Mouse (Mus musculus) kidney, embryonic 16.5 days (tissue): ENCODE data around the gene Anapc15-ps. TPM values are rescaled to one million over a fixed set of nuclear protein-coding genes. Genes with fewer than 3 reads are reported as not detected.

Experiments used
- ATAC-seq: fragments of 200-750 bp; cut with Nextera tagmentation; 2 replicates; pipeline ENCODE4 v1.8.0; 2017; ENCODE audit warnings: moderate TSS enrichment; ENCODE audit not compliant: low FRiP score, low TSS enrichment
- H3K27ac ChIP-seq: fragments of 300-500 bp; sonication (generic); 2 replicates; pipeline ENCODE4 v1.5.1; 2014; ENCODE audit warnings: low read length
- H3K27me3 ChIP-seq: fragments of 300-500 bp; sonication (generic); 2 replicates; pipeline ENCODE4 v1.6.1; 2014; ENCODE audit warnings: low read length, control low read depth, mixed read lengths; ENCODE audit not compliant: insufficient read depth
- H3K36me3 ChIP-seq: fragments of 300-500 bp; sonication (generic); 2 replicates; pipeline ENCODE4 v1.6.1; 2014; ENCODE audit warnings: low read length, control low read depth, mixed read lengths; ENCODE audit not compliant: insufficient read depth
- H3K4me1 ChIP-seq: fragments of 300-500 bp; sonication (generic); 2 replicates; pipeline ENCODE4 v1.6.1; 2014; ENCODE audit warnings: low read length, control low read depth, mixed read lengths; ENCODE audit not compliant: insufficient read depth
- H3K4me2 ChIP-seq: fragments of 300-500 bp; sonication (generic); replicated peaks from 2 replicates; pipeline ENCODE4 v1.6.1; 2014; ENCODE audit warnings: low read depth, low read length
- H3K4me3 ChIP-seq: fragments of 300-500 bp; sonication (generic); 2 replicates; pipeline ENCODE4 v1.5.1; 2014; ENCODE audit warnings: mild to moderate bottlenecking, low read length
- H3K9ac ChIP-seq: fragments of 300-500 bp; sonication (generic); replicated peaks from 2 replicates; pipeline ENCODE4 v1.6.1; 2014; ENCODE audit warnings: low read length
- H3K9me3 ChIP-seq: fragments of 300-500 bp; sonication (generic); 2 replicates; pipeline ENCODE4 v1.6.1; 2016; ENCODE audit warnings: low read length, control low read depth
- WGBS: fragments of 180-500 bp; shearing (Covaris S2); extraction: QIAGEN DNeasy Blood & Tissue Kit; methylation state at CpG from one replicate; pipeline ENCODE4 v1.1.7; 2014; 5-methylcytosine and 5-hydroxymethylcytosine counted together
- polyA plus RNA-seq: library from polyadenylated mRNA; unstranded; fragments of >200 nt; fragmentation: Nextera tagmentation; extraction: Ambion mirVana; gene quantifications from 2 replicates; pipeline ENCODE4 v1.2.1, GENCODE M21; 2015

Anapc15-ps gene
- polyA plus RNA-seq, 1 experiment from 2014 or later: not detected

- no peak overlapping the region for H3K4me2 ChIP-seq
- no peak overlapping the region for H3K27ac ChIP-seq
- H3K36me3 ChIP-seq: no peaks in the 10 kb centered on the region
- H3K9ac ChIP-seq: no peak overlapping the region
- no peak overlapping the region for H3K4me3 ChIP-seq
- H3K9me3 ChIP-seq: no peaks in the 10 kb centered on the region
- 67% methylated on average over 6 of the region's 6 CpGs for WGBS
- H3K27me3 ChIP-seq: no peaks in the 10 kb centered on the region
- H3K4me1 ChIP-seq: peaks cover 8% of the 10 kb centered on the region
- no peak for ATAC-seq
Observed at GRCm38 (mm10) chr10:95627381-95627780, 45.9 kb downstream of the Anapc15-ps start.

GRCm38 (mm10) chr10:95625300-95625699, 48.0 kb downstream of the Anapc15-ps start:
- H3K36me3 ChIP-seq: no peaks in the 10 kb centered on the region
- no peak overlapping the region for H3K4me3 ChIP-seq
- ATAC-seq: no peak
- no peak overlapping the region for H3K27ac ChIP-seq
- H3K27me3 ChIP-seq: no peaks in the 10 kb centered on the region
- no peaks in the 10 kb centered on the region for H3K9me3 ChIP-seq
- H3K9ac ChIP-seq: no peak overlapping the region
- WGBS: 67% methylated on average over 6 of the region's 6 CpGs
- no peak overlapping the region for H3K4me2 ChIP-seq
- H3K4me1 ChIP-seq: peaks cover 8% of the 10 kb centered on the region

GRCm38 (mm10) chr10:95624007-95624406, 49.2 kb downstream of the Anapc15-ps start:
- no peaks in the 10 kb centered on the region for H3K36me3 ChIP-seq
- no peak overlapping the region for H3K27ac ChIP-seq
- WGBS: 55% methylated on average over 5 of the region's 5 CpGs
- peaks cover 8% of the 10 kb centered on the region for H3K4me1 ChIP-seq
- H3K4me2 ChIP-seq: no peak overlapping the region
- 0 out of 2 replicates have a peak, but pooled peaks have one; percentile 46 for ATAC-seq
- no peaks in the 10 kb centered on the region for H3K9me3 ChIP-seq
- H3K9ac ChIP-seq: no peak overlapping the region
- no peak overlapping the region for H3K4me3 ChIP-seq
- no peaks in the 10 kb centered on the region for H3K27me3 ChIP-seq

- no peak overlapping the region for H3K4me3 ChIP-seq
- H3K4me2 ChIP-seq: no peak overlapping the region
- no peaks in the 10 kb centered on the region for H3K27me3 ChIP-seq
- 0 out of 2 replicates have a peak, but pooled peaks have one; percentile 19 for ATAC-seq
- H3K4me1 ChIP-seq: peaks cover 8% of the 10 kb centered on the region
- WGBS: 64% methylated on average over 4 of the region's 4 CpGs
- H3K9ac ChIP-seq: no peak overlapping the region
- H3K36me3 ChIP-seq: no peaks in the 10 kb centered on the region
- no peaks in the 10 kb centered on the region for H3K9me3 ChIP-seq
- H3K27ac ChIP-seq: no peak overlapping the region
Observed at GRCm38 (mm10) chr10:95623518-95623905, 49.7 kb downstream of the Anapc15-ps start.

Other genes starting within 250 kb of the Anapc15-ps start
- gene Mrpl42, start 171.5 kb downstream of the Anapc15-ps start, polyA plus RNA-seq: 318 and 319 TPM in 2 replicates
- gene Ube2n, start 158.3 kb downstream of the Anapc15-ps start, polyA plus RNA-seq: 338 and 353 TPM in 2 replicates
- gene Nudt4, start 109.3 kb downstream of the Anapc15-ps start, polyA plus RNA-seq: 119 and 132 TPM in 2 replicates
- gene Gm33543, start 169.5 kb upstream of the Anapc15-ps start, polyA plus RNA-seq: 0.19 and 0.28 TPM in 2 replicates